Mouse (Mus musculus): ENCODE data around the gene Ccdc163. TPM values are rescaled to one million over a fixed set of nuclear protein-coding genes. Genes with fewer than 3 reads are reported as not detected.
"Not testable (repeated sequence)": the region's sequence is repeated elsewhere in the genome, so short reads cannot be mapped to it uniquely, and the experiment has no call there.

The Ccdc163 gene
- 17.2 and 19.5 TPM in 2 replicates for polyA plus RNA-seq (2015; fragmentation: Nextera tagmentation; extraction: Ambion mirVana)

DNA sequence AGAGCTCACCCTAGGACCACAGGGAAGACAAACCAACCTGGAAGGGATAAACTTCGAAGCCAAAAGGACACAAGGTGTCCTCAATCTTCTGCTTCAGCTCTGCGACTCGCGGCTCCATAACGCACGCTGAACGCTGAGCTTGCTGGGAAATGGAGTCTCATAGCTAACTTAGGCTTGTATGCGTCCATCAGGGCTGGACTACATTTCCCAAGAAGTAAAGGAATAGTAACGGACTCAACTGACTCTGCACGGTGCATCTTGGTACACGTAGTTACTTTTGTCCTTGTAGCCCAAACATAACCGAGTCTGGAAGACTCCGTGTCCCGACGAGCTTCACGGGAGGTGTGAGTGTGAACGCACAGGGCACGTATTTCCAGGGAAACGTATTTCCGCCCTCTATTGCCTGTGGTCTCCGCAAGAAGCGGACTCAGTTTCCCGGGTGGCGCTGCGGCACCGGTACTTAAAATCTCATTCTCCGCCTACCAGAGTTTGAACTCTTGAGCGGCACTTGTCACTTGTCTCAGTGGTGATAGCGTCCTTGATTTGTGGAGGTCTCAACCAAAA, at the start of gene Ccdc163, which contains the start of gene Mmachc:
TSS of gene Ccdc163 (plus strand) at position 309 of the 564 bp plus-strand sequence.
TSS of gene Mmachc (minus strand) at position 206 of the 564 bp plus-strand sequence.
- peak; percentile 99 for ATAC-seq (replicated peaks)
- WGBS: under 1% methylated on average over 29 of the region's 29 CpGs
- Histone ChIP-seq H3K27me3 (no peaks in the 10 kb centered on the region), H3K4me1 (peaks cover 15% of the 10 kb centered on the region), H3K4me2 (replicated peaks) (peak within 1 kb of the TSS; percentile 76), H3K4me3 (peak within 1 kb of the TSS; percentile 68), H3K9me3 (no peaks in the 10 kb centered on the region), H3K27ac (replicated peaks) (peak within 1 kb of the TSS; percentile 54; the same call in 1 of the 2 replicates), H3K9ac (replicated peaks) (peak within 1 kb of the TSS; percentile 69), H3K36me3 (0 out of 2 replicates have a peak, but pooled peaks cover 2% of the 10 kb centered on the region)

DNA sequence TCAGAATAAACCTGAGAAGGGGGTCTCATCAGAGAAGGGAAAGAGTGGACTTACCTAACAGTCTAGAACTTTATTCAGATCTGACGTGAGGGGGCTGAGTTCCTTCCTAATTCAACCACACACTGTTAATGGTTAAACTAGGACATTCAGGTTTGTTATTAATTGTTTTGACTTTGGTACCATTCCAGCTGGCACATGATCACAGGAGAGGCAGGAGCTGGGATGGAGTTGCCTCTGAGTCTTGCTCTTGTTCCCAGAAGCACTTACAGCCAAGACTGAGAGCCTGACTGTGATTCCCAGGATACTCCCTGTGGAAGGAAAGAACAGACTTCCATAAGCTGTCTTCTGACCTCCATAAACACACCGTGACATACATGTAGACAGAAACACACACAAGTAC, 48.8 kb upstream of the Ccdc163 start:
- 58% methylated on average over 2 of the region's 2 CpGs for WGBS
- no peak overlapping the region for H3K9ac ChIP-seq (replicated peaks)
- H3K9me3 ChIP-seq: no peaks in the 10 kb centered on the region
- H3K27me3 ChIP-seq: no peaks in the 10 kb centered on the region
- no peak overlapping the region for H3K27ac ChIP-seq (replicated peaks)
- no peaks in the 10 kb centered on the region for H3K36me3 ChIP-seq
- ATAC-seq (replicated peaks): no peak
- no peak overlapping the region for H3K4me3 ChIP-seq
- H3K4me2 ChIP-seq (replicated peaks): no peak overlapping the region
- H3K4me1 ChIP-seq: no peaks in the 10 kb centered on the region

DNA sequence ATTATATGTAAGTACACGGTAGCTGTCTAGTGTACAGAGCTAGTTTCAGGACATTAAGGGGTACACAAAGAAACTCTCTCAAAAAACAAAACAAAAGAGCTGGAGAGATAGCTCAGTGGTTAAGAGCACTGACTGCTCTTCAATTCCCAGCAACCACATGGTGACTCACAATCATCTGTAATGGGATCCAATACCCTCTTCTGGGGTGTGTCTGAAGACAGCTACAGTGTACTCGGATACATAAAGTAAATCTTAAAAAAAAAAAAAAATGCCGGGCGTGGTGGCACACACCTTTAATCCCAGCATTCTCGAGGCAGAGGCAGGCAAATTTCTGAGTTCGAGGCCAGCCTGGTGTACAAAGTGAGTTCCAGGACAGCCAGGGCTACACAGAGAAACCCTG, 48.4 kb upstream of the Ccdc163 start:
- not testable (repeated sequence) for H3K4me2 ChIP-seq (replicated peaks); H3K4me3 ChIP-seq; H3K9me3 ChIP-seq; ATAC-seq (replicated peaks); H3K9ac ChIP-seq (replicated peaks); H3K36me3 ChIP-seq; H3K4me1 ChIP-seq; H3K27me3 ChIP-seq; H3K27ac ChIP-seq (replicated peaks)
- 88% methylated on average over 6 of the region's 6 CpGs for WGBS

DNA sequence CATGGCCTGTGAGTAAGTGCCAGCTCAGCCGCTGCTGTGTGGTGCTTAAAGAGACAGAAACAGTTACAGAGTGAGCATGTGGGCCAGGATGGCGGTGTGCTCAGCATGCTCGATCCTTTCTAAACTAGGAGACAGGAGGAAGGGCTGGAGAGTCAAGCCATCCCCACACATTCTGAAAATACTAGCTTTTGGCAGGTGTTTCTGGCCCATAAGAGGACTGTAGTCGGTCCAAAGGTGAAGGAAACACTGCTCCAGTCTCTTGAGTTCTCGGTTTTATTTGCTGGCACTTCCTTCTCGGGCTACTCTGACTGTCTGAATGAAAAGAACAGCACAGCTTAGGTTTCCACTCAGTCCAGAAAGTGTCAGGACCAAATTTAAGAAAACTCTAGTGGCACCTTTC, 47.5 kb upstream of the Ccdc163 start:
- 77% methylated on average over 6 of the region's 6 CpGs for WGBS
- no peaks in the 10 kb centered on the region for H3K36me3 ChIP-seq

DNA sequence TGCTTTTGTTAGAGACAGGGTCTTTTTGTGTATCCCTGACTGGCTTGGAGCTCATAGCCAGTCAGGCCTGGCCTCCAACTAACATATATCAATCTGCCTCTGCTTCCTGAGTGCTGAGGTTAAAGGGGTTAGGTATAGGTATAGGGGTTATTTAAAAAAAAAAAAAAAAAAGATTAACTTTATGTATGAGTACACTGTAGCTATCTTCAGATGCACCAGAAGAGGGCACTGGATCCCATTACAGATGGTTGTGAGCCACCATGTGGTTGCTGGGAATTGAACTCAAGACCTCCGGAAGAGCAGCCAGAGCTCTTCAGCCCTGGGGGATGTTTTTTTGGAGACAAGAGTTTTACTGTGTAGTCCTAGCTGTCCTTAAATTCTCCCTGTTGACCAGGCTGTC, 46.3 kb upstream of the Ccdc163 start:
- no peaks in the 10 kb centered on the region for H3K36me3 ChIP-seq
- H3K27me3 ChIP-seq: no peaks in the 10 kb centered on the region
- no peaks in the 10 kb centered on the region for H3K9me3 ChIP-seq
- no peak overlapping the region for H3K4me2 ChIP-seq (replicated peaks)
- no peak overlapping the region for H3K9ac ChIP-seq (replicated peaks)
- no peak overlapping the region for H3K27ac ChIP-seq (replicated peaks)
- H3K4me1 ChIP-seq: no peaks in the 10 kb centered on the region
- ATAC-seq (replicated peaks): no peak
- no peak overlapping the region for H3K4me3 ChIP-seq
- WGBS: 86% methylated on average over 1 of the region's 1 CpGs

More for the DNA sequence above, 47.5 kb upstream of the Ccdc163 start:
- H3K9ac ChIP-seq (replicated peaks): no peak overlapping the region
- no peak overlapping the region for H3K4me3 ChIP-seq
- no peak overlapping the region for H3K27ac ChIP-seq (replicated peaks)
- H3K27me3 ChIP-seq: no peaks in the 10 kb centered on the region
- H3K4me2 ChIP-seq (replicated peaks): no peak overlapping the region
- no peaks in the 10 kb centered on the region for H3K9me3 ChIP-seq
- no peak for ATAC-seq (replicated peaks)
- H3K4me1 ChIP-seq: no peaks in the 10 kb centered on the region

DNA sequence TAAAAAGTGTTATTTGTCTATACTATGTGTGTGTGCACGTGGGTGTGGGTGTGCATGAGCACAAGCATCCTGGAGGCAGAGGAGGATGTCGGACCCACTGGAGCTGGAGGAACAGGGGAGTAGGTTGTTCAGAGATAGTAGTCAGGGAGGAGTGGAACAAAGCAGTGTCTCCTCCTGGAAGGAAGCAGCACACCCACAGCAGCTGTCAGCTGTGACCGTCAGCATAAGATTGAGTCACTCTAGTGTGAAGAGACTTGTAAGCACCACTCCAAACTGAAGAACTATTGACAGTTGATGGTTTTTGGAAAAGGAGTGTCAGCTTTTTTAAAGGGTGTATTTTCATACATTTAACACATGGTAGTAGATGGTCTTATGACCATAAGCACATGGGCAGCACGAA, 41.7 kb upstream of the Ccdc163 start:
- 70% methylated on average over 4 of the region's 4 CpGs for WGBS
- ATAC-seq (replicated peaks): no peak
- Histone ChIP-seq H3K9me3 (no peaks in the 10 kb centered on the region), H3K27ac (replicated peaks) (no peak overlapping the region), H3K4me2 (replicated peaks) (no peak overlapping the region), H3K4me3 (no peak overlapping the region), H3K36me3 (no peaks in the 10 kb centered on the region), H3K27me3 (no peaks in the 10 kb centered on the region), H3K9ac (replicated peaks) (no peak overlapping the region), H3K4me1 (no peaks in the 10 kb centered on the region)

DNA sequence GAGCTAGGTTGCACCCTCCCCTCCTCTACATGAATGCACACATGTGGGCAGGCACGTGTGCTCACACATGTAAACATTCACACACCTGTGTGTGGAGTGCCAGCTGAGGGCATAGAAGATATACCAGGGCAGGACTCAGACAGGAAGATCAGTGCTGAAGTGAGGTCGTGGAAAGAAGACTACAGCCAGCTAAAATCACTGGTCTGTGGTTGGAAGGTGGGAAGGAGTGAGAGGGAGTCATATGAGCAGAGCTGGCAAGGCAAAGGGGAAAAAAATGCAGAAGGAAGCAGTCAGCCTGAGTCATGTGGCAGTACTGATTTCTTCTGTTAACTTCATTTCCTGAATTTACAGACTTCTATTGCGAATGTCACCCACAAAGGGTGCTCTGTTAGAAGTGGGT, 40.2 kb upstream of the Ccdc163 start:
- no peaks in the 10 kb centered on the region for H3K27me3 ChIP-seq
- 73% methylated on average over 3 of the region's 3 CpGs for WGBS
- no peaks in the 10 kb centered on the region for H3K9me3 ChIP-seq
- no peak overlapping the region for H3K27ac ChIP-seq (replicated peaks)
- no peak for ATAC-seq (replicated peaks)
- H3K4me1 ChIP-seq: no peaks in the 10 kb centered on the region
- H3K4me3 ChIP-seq: no peak overlapping the region
- no peaks in the 10 kb centered on the region for H3K36me3 ChIP-seq
- no peak overlapping the region for H3K4me2 ChIP-seq (replicated peaks)
- no peak overlapping the region for H3K9ac ChIP-seq (replicated peaks)

DNA sequence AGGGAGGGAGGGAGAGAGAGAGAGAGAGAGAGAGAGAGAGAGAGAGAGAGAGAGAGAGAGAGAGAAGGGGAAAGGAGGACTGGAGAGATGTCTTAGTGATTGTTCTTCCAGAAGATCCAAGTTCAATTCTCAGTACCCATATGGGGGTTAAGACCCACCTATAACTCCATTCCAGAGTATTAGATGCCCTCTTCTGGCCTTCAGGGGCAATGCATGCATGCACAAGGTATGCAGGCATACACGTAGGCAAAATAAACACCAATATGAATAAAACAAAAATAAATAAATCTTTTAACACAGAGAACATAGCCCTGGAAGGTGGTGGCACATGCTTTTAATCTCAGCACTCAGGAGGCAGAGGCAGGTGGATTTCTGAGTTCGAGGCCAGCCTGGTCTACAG, 39.0 kb upstream of the Ccdc163 start:
- ATAC-seq (replicated peaks): no peak
- no peak overlapping the region for H3K4me3 ChIP-seq
- no peak overlapping the region for H3K4me2 ChIP-seq (replicated peaks)
- H3K4me1 ChIP-seq: no peaks in the 10 kb centered on the region
- 61% methylated on average over 2 of the region's 2 CpGs for WGBS
- no peaks in the 10 kb centered on the region for H3K27me3 ChIP-seq
- no peak overlapping the region for H3K9ac ChIP-seq (replicated peaks)
- H3K27ac ChIP-seq (replicated peaks): no peak overlapping the region
- H3K36me3 ChIP-seq: no peaks in the 10 kb centered on the region
- no peaks in the 10 kb centered on the region for H3K9me3 ChIP-seq

DNA sequence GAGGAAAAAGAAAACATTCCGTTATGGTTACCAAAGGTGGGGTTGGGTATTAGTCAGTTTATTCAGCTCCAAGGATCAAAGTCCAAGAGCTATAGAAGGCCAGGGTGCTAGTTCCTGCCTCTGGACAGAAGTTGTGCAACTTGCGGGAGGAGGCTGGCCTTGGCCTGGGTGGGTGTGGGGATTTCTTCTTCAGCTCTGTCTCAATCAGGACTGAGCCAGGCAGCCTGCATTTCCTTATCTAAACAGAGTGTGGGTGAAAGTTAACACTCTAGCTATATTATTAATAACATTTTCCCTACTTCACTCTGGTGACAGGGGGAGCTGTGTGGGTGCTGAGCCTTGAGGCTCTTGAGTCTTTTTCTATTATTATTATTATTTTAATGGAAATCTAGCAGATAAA, 35.5 kb upstream of the Ccdc163 start:
- Histone ChIP-seq H3K27me3 (no peaks in the 10 kb centered on the region), H3K9ac (replicated peaks) (no peak overlapping the region), H3K36me3 (no peaks in the 10 kb centered on the region), H3K27ac (replicated peaks) (no peak overlapping the region), H3K4me1 (no peaks in the 10 kb centered on the region), H3K9me3 (no peaks in the 10 kb centered on the region), H3K4me2 (replicated peaks) (no peak overlapping the region), H3K4me3 (no peak overlapping the region)
- WGBS: 67% methylated on average over 2 of the region's 2 CpGs
- ATAC-seq (replicated peaks): no peak

DNA sequence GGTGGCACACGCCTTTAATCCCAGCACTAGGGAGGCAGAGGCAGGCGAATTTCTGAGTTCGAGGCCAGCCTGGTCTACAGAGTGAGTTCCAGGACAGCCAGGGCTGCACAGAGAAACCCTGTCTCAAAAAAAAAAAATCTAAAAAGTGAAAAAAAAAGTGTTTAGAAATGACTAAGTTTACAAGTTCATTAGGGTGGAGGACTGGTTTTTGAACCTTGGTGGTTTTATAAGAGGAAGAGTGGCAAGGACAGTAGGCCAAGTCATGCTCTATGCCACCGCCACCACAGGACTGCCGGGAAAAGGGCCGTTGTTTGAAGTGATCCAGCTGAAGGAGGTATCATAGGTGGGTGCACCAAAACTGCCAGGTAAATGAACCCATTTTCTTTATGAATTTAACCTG, 33.5 kb upstream of the Ccdc163 start:
- H3K4me1 ChIP-seq; H3K9ac ChIP-seq (replicated peaks); H3K9me3 ChIP-seq; H3K4me3 ChIP-seq; H3K4me2 ChIP-seq (replicated peaks); H3K36me3 ChIP-seq; ATAC-seq (replicated peaks); H3K27ac ChIP-seq (replicated peaks); H3K27me3 ChIP-seq: not testable (repeated sequence)
- 90% methylated on average over 6 of the region's 6 CpGs for WGBS

DNA sequence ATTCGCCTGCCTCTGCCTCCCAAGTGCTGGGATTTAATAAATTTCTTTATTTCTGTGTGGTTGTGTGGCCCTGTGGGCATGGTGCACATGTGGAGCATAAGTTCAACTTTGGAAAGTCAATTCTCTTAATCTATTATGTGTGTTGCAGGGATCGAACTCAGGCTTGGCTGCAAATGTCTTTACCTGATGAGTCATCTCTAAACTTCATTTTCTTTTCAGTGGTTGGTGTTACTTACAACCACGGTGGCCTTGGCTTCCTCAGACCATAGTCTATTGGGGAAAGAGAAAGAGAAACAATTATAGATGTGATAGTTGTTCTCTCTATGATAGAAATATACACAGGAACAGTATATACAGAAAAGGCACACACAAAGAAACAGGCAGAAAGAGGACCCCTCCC, 32.3 kb upstream of the Ccdc163 start:
- Histone ChIP-seq H3K4me1 (no peaks in the 10 kb centered on the region), H3K9me3 (no peaks in the 10 kb centered on the region), H3K36me3 (no peaks in the 10 kb centered on the region), H3K9ac (replicated peaks) (no peak overlapping the region), H3K4me2 (replicated peaks) (no peak overlapping the region), H3K4me3 (no peak overlapping the region), H3K27me3 (no peaks in the 10 kb centered on the region), H3K27ac (replicated peaks) (no peak overlapping the region)
- 85% methylated on average over 3 of the region's 3 CpGs for WGBS
- ATAC-seq (replicated peaks): no peak

DNA sequence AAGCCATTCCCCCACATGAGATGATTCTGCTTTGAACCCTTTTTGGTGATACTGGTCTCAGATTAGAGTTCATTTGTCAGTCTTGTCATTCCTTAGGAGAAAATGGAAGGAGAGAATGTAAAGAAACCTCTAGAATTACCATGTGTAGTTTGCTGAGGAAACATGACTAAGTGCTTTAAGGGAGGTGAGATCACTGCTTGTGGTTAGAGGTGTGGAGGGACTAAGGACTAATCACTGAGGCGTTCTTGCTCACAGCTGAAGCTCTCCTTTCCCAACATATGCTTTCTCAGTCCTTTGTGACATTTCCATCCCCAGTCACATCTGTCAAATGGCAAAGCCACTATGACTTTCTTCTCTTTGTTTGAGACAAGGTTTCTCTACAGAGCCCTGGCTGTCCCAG, 30.5 kb upstream of the Ccdc163 start:
- no peak for ATAC-seq (replicated peaks)
- WGBS: 75% methylated on average over 1 of the region's 1 CpGs
- H3K36me3 ChIP-seq: no peaks in the 10 kb centered on the region

DNA sequence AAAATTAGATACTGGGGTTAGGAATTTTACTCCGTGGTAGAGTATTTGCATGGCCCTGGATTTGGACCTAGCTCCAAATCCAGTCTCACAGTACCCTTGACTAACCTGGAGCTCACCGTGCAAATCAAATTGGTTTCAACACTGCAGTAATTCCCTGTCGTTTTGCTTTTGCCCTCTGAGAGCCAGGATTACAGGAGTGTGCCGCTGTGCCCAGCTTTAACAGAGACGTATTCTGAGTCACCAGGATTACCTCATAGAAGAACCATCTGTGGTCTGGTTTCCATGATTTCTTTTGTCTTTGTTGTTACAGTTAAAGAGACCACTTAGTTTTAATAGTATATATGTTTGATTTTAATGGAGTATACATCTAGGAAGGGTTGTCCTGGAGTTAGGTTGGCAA, 29.2 kb upstream of the Ccdc163 start:
- H3K9ac ChIP-seq (replicated peaks): no peak overlapping the region
- ATAC-seq (replicated peaks): no peak
- no peaks in the 10 kb centered on the region for H3K27me3 ChIP-seq
- 70% methylated on average over 5 of the region's 5 CpGs for WGBS
- H3K9me3 ChIP-seq: no peaks in the 10 kb centered on the region
- no peak overlapping the region for H3K4me3 ChIP-seq
- H3K27ac ChIP-seq (replicated peaks): no peak overlapping the region
- no peaks in the 10 kb centered on the region for H3K4me1 ChIP-seq
- H3K4me2 ChIP-seq (replicated peaks): no peak overlapping the region
- H3K36me3 ChIP-seq: no peaks in the 10 kb centered on the region

More for the DNA sequence above, 30.5 kb upstream of the Ccdc163 start:
- Histone ChIP-seq H3K9me3 (no peaks in the 10 kb centered on the region), H3K4me3 (no peak overlapping the region), H3K27me3 (no peaks in the 10 kb centered on the region), H3K4me1 (no peaks in the 10 kb centered on the region), H3K27ac (replicated peaks) (no peak overlapping the region), H3K4me2 (replicated peaks) (no peak overlapping the region), H3K9ac (replicated peaks) (no peak overlapping the region)

Data from forebrain, embryonic 15.5 days (tissue).